Mouse (Mus musculus) neural tube, embryonic 10.5 days (tissue): ENCODE data around the gene D3Ertd254e.
"Not testable (repeated sequence)": the region's sequence is repeated elsewhere in the genome, so short reads cannot be mapped to it uniquely, and the experiment has no call there.

Source experiments
- DNase-seq: peaks from one replicate; pipeline ENCODE4 v3.0.0-alpha.2; 2017; ENCODE audit warnings: low spot score; ENCODE audit errors: extremely low spot score

D3Ertd254e gene

GRCm38 (mm10) chr3:36150934-36151686, at the start of gene D3Ertd254e:
Gene D3Ertd254e, plus strand, starts transcription at chr3:36151017.
- DNase-seq: peak; percentile 86

- no peak for DNase-seq
These were observed 34.7 kb upstream of the D3Ertd254e start for GRCm38 (mm10) chr3:36116076-36116475.

- no peak for DNase-seq
These were observed 30.9 kb upstream of the D3Ertd254e start for GRCm38 (mm10) chr3:36119684-36120548.

DNA sequence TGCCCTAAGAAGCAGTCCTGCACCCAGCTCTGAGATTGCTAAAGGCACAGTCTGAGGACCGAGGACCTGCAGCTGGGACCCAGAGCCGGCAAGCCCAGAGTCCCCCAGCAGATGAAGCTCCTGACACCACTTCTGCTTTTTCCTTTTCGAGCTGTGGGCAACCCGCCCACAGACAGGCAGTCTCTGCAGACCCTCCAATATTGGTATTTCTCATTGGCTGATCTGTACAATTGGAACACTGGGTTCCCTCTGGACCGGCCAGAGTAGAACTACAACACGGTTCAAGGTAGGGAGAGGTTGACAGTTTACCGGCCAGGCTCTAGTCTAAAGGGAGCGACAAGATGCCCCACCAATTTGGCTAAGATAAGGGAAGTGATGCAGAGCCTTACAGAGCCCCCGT, 24.6 kb upstream of the D3Ertd254e start:
- not testable (repeated sequence) for DNase-seq

DNA sequence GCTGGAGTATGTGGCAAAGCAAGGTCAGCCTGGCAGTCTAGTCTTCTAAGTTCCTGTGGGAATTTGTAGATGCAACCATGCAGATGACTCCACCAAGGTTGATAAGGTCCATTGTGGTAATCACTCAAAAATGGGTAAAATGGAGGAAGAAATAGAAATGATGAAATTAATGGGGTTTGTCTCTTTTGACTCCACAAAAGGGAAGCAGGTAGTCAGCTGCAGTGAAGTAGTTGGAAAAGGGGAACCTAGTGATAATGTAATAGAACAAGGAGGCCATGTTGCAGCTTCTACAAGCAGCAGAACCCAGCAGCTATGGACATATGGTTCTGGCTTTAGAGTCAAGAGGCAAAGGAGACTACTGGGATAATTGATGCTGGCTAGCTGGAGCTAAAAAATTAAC, 14.7 kb upstream of the D3Ertd254e start:
- no peak for DNase-seq

DNA sequence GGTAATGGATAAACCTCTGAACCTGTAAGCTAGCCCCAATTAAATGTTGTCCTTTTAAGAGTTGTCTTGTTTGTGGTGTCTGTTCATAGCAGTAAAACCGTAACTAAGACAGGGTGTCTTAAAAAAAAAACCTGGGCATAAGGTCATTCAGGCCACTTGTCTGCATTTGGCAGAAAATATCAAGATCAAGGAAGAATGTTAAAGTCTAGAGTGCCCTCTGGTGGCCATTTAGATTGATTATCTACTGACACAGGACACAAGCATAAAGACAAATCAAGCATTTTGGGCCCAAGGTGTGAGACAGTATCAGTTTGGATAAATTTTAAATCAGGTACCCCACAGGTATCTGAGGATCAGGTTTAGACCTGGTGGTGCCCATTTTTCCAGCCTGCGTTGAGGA, 13.3 kb upstream of the D3Ertd254e start:
- DNase-seq: no peak

DNA sequence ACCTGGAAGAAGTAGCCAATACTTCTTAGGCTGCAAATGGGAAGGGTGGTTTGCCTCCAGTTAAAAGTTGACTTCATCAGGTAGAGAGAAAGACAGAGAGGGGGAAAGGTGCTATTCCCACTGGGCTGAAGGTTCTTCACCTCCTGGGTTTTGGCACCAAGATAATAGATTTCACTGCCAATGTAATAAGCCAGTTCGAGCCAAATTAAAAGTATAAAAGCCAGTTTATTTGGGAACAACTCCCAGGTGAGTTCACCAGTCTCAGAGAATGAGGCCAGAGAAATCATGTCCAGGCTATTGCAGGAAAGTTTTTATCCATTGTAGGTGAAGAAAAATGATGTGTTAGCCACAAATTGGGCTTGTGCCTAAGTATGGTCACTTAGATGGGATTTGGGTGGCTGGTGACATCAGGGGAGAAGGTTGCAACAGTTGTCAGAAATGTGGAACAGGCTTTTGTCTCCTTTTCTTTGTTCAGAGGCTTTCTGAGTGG, 12.6 kb upstream of the D3Ertd254e start:
- no peak for DNase-seq

- DNase-seq: no peak
These were observed 11.8 kb upstream of the D3Ertd254e start for GRCm38 (mm10) chr3:36138996-36139395.

DNA sequence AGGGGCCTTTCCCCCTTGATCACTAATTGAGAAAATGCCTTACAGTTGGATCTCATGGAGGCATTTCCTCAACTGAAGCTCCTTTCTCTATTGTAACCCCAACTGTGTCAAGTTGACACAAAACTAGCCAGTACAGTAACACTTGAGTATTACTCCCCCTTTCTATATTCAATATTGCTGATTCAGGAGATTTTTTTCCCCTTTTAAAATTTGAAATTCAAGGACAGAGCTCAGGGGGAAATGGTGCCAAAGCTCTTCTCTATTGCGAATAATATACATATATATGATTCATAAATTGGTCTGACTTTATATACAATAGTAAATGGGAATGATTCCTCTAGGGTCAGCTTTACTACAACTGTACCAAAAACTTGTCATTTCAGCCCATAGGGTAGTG, 282 bp upstream of the D3Ertd254e start:
- no peak for DNase-seq

GRCm38 (mm10) chr3:36155268-36155667, 4.5 kb downstream of the D3Ertd254e start:
- DNase-seq: no peak

DNA sequence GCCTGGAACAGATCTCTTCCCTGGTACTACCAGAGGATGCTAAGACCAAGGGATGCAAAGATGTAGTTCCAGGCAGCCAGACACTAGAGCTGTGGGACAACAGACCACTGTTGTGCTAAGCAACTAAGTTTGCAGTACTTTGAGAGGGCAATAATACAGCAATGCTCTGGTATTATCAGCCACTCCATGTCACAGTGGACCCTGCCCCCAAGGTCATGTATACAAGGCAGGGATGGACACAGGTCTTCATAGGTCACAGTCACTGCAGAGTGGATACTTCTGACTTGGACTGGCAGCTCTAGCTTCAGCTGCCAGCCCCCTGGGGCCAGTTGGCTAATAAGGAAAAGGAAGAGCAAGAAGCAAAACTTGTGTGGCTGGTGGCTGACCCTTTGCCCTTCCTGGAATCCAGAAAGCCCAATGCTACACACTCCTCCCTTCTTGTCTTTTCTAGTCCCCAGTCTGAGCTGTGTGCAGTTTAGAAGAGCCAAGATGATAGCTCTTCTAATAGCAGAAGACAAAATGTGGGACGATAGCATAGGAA, 19.9 kb downstream of the D3Ertd254e start:
- no peak for DNase-seq

DNA sequence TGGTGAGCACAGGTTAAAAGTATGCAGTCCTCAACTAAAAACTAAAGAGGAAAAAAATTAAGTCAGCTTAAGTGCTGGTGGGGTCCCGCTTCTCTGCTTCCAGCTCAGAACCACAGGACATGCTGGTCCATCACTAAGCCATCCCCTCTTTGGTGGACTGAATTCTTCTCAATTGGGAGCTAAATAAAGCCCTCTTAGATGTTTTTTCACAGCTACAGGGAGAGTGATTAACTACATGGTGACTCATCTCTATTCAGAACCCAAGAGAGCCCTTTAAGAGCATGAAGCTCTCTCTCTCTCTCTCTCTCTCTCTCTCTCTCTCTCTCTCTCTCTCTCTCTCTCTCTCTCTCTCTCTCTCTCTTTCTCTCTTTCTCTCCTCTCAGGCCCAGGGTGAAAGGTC, 20.5 kb downstream of the D3Ertd254e start:
- no peak for DNase-seq

DNA sequence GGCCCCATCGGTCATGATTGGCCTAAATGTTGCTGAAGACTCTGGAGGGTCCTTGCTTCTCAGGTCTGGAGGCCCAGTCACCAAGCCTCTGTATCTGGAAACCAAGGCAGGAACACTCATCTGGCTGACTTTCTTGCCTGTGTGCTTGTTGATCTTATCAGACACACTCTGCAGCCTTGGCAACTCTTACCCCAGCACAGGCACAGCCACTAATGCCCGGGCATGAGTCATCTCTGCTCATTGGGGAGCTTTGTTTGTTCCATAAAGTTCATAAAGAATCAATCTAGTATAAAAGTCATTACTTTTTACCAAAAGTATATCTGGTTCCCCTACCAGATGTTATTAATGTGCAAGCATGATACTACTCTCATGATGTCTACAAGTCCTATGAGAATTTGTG, 22.9 kb downstream of the D3Ertd254e start:
- DNase-seq: no peak

GRCm38 (mm10) chr3:36181519-36181918, 30.7 kb downstream of the D3Ertd254e start:
- DNase-seq: peak; percentile 26

- DNase-seq: no peak
These were observed 35.7 kb downstream of the D3Ertd254e start for GRCm38 (mm10) chr3:36186510-36186909.

DNA sequence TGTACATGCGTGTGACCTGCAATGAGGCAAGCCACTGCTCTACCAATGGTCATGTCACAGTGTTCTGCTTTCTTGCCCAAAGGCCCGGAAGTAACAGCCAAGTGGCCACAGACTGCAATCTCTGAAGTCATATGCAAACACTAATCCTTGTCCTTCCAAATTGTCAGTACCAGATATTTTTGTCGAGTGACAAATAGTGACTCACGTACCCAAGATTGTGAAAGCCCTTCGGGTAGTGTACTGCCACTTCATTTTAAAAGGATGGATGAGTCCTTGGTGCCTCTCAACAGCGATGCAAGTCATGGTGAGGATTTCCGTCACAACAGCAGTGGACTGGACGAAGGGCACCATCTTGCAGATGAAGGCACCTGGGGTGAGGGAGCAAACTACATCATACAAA, 38.4 kb downstream of the D3Ertd254e start:
- no peak for DNase-seq

DNA sequence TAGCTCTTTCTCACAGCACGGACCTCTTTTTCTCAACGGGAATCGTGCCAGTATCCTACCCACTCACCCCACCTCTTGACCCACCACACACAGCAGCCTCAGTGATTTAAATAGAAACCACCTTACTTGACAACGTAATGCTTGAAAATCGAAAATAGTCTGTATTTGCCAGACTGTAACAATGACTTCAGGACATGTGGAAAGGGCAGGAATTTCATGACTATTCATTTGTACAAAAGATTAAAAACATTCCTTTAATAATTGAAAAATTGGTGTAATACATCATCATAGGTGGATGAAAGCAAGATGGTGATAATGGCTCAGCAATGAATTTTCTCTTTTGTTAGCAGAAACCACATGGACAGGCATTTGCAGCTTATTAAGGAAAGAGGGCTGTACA, 50.3 kb downstream of the D3Ertd254e start:
- no peak for DNase-seq

DNA sequence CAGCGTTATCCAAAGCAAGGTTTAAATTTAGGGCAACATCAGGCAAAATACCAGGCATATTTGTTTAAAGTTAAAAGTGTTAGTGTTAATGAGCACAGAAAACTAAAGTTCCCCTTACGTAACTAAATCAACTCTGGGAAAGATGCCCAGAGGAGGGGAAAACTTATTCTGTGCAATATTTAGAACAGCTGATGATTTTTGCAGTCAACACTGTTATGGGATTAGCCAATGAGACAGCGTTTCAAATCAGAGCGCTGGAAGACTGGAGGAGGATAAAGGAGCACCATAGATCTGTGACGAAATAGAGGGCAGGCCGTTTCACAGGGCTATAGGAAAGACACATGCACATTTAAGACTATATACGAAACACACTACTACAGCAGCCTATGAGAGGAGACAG, 52.1 kb downstream of the D3Ertd254e start:
- no peak for DNase-seq

DNA sequence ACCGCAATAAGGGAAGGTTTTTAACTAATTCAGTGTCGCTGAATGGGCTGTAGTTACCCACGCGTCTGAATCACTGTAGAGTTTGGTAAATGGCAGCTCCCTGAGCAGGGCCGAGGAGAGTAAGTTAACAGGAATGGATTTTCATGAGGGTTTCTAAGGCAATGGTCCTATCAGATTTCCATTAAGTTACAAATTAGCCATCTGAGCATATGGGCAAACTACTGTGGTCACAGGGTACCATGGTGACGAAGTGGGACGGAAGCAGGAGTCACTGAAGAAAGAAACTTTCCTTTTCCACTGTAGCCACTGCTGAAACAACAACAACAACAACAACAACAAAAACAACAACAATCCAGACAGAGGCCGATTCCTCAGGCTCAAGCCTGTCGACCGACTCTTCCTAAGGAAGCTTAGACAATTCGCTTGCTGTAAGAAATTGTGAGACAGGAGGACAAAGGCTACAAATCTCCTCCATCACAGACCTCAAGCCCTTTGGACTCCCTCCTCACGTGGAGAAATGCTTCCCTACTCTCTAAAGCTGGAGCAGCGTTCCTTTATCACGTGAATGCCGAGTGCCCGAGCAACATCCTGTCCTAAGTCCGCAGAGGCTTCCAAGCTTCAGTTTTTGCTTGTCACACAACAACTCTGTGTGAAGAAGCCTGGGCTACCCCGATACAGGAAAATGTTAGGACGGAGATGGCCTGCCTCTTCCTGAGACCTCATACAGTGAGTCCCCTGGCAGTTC, 56.9 kb downstream of the D3Ertd254e start:
- DNase-seq: no peak

GRCm38 (mm10) chr3:36209776-36210555, 59.1 kb downstream of the D3Ertd254e start:
- no peak for DNase-seq

- no peak for DNase-seq
These were observed 60.1 kb downstream of the D3Ertd254e start for GRCm38 (mm10) chr3:36210939-36211338.
